Mouse (Mus musculus) layer of hippocampus, adult 18-20 months (tissue): Measurements from ENCODE around the gene Pfdn5. TPM values are rescaled to one million over a fixed set of nuclear protein-coding genes. Genes with fewer than 3 reads are reported as not detected.

ENCODE experiments used
- DNase-seq, 2 experiments: peaks; one replicate each; pipeline ENCODE4 v3.0.0; 2022; ENCODE audit warnings: low spot score in 2 of 2
- long read RNA-seq: library from polyadenylated mRNA; stranded (forward); transcript quantifications from one replicate; pipeline ENCODE4 v2.0.0, GENCODE M21; 2021
- total RNA-seq, 2 experiments: library from RNA; stranded (reverse); gene quantifications; 2 replicates each; pipeline ENCODE4 v1.2.3; 2021

The Pfdn5 gene
- 100 to 1,000 TPM; 469 to 474 TPM for total RNA-seq
- long read RNA-seq, transcript Pfdn5-205 (6 exons, 1,062 nt) = major isoform, 78 of 86 reads
- long read RNA-seq, partial matches to known transcripts = 0 of 86 reads
- long read RNA-seq, other reads (novel, unspliced or antisense) = 4 of 86 reads

GRCm38 (mm10) chr15:102326022-102326576, at the start of gene Pfdn5:
TSS of gene Pfdn5 (plus strand) at chr15:102326116.
- peak; percentile 81 to 93 for DNase-seq

- DNase-seq = no peak
These were observed 47.2 kb upstream of the Pfdn5 start for GRCm38 (mm10) chr15:102278726-102279091.

- DNase-seq = peak; percentile 67 to 86
These were observed 46.7 kb upstream of the Pfdn5 start, which contains the start of gene Mfsd5 for GRCm38 (mm10) chr15:102279092-102279782. TSS of gene Mfsd5 (plus strand) at chr15:102279454.

DNA sequence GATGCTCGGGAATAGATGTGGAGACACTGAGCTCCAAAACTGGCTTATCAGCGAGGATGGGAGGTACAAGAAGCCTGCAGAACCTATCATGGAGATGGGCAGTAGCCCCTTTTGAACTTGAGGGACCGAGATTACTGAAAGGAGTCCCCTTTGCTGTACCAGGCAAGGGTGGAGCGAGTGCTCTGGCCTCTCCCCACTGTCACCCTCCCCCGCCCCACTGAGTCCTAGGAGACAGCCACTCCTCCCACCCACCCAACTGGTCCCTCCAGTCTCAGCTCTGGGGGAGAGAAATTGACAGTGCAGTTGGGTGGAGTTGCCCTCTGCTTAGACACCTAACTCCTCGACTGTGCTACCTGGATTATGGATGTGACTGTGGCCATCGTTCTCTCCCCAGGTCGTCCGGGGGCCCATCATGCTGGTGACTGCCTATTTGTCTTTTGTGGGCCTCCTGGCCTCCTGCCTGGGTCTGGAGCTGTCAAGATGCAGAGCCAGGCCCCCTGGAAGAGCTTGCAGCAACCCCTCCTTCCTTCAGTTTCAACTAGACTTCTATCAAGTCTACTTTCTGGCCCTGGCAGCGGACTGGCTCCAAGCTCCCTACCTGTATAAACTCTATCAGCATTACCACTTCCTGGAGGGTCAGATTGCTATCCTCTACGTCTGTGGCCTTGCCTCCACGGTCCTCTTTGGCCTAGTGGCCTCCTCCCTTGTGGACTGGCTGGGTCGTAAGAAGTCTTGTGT, 46.0 kb upstream of the Pfdn5 start:
- no peak for DNase-seq

DNA sequence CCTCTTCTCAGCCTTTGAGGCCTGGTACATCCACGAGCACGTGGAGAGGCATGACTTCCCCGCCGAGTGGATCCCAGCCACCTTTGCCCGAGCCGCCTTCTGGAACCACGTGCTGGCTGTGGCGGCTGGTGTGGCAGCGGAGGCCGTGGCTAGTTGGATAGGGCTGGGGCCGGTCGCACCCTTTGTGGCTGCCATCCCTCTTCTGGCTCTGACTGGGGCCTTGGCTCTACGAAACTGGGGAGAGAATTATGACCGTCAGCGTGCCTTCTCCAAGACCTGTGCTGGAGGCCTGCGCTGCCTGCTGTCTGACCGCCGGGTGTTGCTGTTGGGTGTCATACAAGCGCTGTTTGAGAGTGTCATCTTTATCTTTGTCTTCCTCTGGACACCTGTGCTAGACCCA, 45.3 kb upstream of the Pfdn5 start:
- DNase-seq = no peak

DNA sequence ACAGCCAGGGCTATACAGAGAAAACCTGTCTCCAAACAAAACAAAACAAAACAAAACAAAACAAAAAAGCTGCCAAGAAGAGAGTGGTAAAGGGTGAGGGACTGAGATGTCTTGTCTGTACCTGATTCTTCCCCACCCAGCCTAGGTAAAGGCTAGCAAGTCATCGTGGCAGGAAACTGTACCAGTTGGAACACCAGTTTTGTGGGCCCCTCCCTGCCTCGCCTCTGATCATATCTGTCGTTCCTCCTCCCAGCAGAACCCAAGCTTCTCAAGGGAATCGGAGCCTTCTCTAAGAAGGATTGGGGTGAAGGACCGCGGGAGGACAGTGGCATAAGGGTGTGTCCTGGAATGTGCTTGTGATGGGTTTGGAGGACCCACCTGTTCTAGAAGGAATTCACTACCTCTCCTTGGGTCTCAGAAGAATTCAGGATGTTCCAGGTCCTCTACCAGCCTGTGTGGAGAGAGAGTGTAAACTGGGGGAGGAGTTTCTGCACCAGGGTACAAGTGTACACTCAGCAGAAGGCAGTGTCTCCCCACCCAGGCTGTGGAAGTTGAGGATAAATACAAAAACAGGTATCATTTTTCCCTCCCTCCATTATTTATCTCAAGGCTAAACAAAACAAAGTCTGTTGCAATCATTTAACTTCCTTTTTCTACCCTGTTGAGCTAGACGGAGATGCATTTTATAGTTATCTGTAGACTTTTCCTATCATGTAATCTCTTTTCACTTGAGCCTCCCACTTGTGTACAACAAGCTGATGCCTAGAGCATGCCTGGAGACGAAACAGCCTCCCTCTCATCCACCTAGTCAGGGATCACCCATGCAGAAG, 43.2 kb upstream of the Pfdn5 start:
- no peak for DNase-seq

GRCm38 (mm10) chr15:102283648-102284047, 42.3 kb upstream of the Pfdn5 start:
- no peak for DNase-seq

DNA sequence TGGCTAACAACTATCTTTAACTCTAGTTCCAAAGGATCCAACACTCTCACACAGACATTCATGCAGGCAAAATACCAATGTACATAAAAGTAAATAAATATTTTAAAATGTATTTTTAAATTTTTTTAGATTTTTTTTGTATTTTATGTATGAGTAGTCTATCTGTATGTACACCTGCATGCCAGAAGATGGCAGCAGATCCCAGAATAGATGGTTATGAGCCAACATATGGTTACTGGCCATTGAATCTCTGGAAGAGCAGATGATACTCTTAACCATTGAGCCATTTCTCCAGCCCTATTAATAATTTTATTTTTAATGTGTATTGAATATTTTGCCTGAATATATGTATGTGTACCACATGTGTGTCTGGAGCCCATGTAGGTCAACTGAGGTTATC, 38.5 kb upstream of the Pfdn5 start:
- DNase-seq = peak in 1 of 2 experiments; percentile 43

- DNase-seq = peak; percentile 88 to 96
These were observed 30.1 kb upstream of the Pfdn5 start, which contains the start of gene Espl1 for GRCm38 (mm10) chr15:102295633-102296367. TSS of gene Espl1 (plus strand) at chr15:102296266.

GRCm38 (mm10) chr15:102296368-102297006, 29.4 kb upstream of the Pfdn5 start:
- no peak for DNase-seq

DNA sequence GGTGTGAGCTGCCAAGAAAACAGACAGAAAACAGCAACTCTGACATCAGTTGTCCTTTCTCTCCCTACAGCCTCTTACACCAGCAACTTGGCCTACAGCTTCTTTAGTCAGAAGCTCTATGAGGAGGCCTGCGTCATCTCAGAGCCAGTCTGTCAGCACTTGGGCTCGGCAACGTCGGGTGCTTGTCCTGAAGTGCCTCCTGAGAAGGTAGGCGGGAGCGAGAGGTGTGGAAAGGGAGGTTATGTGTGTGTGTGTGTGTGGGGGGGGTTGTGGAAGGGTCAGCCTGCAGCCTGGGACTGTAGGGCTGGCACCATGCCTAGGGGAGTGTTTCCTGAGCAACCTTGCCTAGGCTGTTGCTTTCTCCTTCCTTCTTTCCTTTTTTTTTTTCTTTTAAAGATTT, 23.4 kb upstream of the Pfdn5 start:
- no peak for DNase-seq

GRCm38 (mm10) chr15:102308717-102309116, 17.2 kb upstream of the Pfdn5 start:
- DNase-seq = no peak

DNA sequence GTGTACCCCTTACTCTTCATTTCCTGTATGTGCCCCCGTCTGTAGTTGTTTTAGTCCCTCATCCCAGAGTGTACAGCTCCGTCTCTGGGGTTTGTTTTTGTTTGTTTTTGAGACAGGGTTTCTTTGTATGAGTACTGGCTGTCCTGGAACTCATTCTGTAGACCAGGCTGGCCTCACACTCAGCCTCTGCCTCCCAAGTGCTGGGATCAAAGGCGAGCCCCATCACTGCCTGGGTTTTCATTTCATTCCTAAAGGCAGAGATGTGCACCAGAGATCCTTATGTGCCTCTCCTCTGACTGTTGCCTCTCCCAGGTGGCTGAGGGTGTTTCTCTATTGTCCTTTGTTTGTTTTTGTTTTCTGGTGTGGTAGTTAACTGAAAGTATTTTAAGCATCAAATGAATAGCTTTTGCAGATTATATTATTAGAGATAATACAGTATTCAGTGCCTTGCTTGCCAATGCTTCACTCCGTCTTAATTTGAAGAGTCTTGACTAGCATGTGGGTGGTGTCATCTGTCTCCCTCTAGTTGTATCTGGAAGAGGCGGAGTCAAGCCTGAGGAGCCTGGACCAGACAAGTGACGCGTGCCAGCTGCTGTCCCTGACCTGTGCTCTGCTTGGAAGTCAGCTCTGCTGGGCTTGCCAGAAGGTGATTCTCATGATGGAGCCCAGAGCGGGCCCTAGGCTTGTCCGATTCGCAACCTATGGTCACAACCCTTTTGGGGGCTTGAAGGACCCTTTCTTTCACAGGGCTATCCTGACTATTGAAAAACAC, 15.7 kb upstream of the Pfdn5 start:
- DNase-seq = peak in 1 of 2 experiments; percentile 36

DNA sequence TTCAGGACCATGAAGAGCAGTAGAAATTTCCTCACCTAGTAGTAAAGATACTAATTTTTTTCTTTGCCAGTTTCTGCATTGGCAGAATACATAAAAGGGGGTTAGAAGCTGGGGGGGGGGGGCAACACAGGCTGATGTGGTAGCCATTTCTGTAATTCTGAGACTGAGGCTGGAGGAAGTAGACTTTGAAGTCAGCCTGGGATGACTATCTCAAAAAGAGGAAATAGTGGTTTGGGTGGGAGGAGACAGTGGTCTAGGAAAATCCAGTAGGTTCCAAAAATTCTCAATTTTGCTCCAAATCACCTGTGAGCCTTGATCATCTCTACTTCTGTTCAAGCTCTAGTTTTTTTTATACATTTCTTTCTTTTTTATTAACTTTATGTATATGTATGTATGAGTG, 14.4 kb upstream of the Pfdn5 start:
- no peak for DNase-seq

- no peak for DNase-seq
These were observed 10.6 kb upstream of the Pfdn5 start for GRCm38 (mm10) chr15:102315292-102315691.

DNA sequence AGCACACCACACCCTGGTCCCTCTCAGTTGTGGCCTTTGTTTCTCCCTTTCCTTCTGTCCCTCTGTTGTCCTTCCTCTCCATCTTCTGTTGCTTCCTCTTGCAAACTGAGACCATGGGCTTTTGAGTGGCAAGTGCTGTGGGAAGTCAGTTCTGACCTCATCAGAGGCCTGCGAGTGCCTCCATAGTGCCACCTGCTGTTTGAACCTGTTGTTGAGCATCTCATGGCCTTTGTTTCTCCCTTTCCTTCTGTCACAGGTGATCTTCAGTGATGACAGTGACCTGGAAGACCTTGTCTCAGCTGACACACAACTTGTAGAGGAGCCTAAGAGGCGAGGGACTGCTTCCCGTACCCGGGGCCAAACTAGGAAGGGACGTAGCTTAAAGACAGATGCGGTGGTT, 9.7 kb upstream of the Pfdn5 start:
- peak in 1 of 2 experiments; percentile 77 for DNase-seq

DNA sequence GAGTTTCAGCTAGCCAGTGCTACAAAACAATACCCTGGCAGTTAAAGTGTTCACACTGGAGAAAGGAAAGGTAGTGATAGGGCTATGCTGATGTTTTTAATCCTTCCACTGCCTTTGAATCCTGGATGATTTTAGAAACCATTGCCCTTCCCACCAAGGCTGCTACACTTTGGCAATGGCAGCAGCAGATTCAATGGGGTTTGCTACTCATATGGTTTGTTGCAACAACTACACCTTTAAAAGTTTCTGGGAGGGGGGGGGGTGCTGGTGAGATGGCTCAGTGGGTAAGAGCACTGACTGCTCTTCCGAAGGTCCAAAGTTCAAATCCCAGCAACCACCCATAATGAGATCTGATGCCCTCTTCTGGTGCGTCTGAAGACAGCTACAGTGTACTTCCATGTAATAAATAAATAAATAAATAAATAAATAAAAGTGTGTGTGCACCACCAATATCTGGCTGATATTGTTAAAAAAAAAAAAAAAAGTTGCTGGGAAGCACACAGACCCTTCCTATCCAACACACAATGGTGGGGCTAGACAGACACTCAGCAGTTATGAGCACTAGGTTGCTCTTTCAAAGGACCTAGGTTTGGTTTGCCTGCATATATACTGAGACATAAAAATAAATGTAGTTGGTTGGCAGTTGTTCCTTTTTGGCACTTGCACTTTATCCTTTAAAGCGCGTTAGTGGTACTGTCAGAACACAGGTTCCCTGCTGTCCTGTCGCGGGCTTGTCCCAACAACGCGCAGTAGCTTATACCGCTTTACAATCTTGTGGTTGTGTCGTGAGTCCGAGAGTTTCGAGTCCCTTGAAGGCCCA, 1.1 kb upstream of the Pfdn5 start:
- no peak for DNase-seq

DNA sequence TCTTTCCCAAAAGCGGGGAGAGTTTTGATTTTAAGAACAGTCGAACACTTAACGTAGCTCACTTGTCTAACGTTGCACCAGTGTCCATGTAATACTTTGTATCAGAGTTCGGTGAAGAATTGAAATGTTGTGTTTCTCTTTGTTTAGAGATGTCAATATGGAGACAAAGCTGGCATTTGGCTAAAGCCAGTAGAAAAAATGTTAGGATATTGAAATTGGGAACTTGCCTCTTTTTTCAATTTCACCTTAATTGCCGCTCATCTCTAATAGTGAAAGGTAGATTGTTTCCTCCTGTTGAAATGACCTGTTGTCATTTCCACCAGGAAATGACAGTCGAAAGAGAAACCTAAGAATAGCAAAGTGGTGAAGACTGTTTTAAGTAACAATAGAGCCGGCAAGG, 976 bp downstream of the Pfdn5 start:
- DNase-seq = no peak
